Mouse (Mus musculus) heart, postnatal 36 days (tissue): Measurements from ENCODE around the gene Ipmk. TPM values are rescaled to one million over a fixed set of nuclear protein-coding genes. Genes with fewer than 3 reads are reported as not detected.

Experiments
- DNase-seq, 2 experiments: peaks; one replicate each; pipeline ENCODE4 v3.0.0; 2021 to 2022
- intact Hi-C: fragments of 180-260 bp; cut with DNase I; formaldehyde crosslinking; loops from one replicate; pipeline ENCODE4 v1.15.1; 2025
- total RNA-seq, 2 experiments: library from RNA; stranded (reverse); gene quantifications; 2 replicates each; pipeline ENCODE4 v1.2.3; 2021

Gene Ipmk
- total RNA-seq, 2 experiments from 2014 or later = 14.3 to 15.5 TPM

DNA sequence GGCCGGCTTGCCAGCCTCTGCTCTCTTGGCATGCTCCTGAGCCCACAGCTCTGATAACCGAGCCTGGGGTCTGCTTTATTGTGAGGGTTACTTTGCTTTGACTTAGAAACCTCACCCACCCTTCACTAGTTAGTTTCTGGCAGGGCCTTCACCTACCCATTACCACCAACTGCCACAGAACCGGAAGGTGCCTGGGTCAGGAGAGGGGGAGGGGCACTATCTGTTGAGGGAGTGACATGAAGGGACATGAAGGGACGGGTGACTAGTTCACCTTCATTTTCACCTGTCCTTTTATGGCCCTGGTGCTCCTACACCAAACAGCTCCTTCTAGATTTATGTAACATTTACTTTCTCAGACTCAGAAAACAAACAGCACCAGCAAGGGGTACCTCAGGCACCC, 8.1 kb upstream of the Ipmk start:
- DNase-seq = no peak

DNA sequence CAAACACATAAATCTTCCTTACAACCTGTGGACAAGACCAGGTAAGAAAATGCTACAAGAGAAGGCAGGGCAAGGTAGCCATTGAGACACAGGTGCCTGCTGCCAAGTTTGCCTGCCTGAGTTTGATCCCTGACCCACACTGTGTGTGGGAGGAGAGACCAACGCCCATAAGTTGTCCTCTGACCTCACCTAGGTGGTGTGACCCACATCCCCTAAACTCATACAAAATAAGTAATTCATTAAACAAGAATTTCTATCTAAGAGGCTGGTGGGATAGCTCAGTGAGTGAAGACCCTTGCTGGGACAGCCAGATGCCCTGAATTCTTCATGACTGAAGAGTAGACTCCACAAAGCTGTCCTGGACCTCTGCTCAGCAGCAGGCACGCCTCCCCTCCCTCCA, 7.4 kb upstream of the Ipmk start:
- DNase-seq = no peak
- intact Hi-C loops = no loop called here

More for the DNA sequence above, 8.1 kb upstream of the Ipmk start:
- intact Hi-C loops = no loop called here

DNA sequence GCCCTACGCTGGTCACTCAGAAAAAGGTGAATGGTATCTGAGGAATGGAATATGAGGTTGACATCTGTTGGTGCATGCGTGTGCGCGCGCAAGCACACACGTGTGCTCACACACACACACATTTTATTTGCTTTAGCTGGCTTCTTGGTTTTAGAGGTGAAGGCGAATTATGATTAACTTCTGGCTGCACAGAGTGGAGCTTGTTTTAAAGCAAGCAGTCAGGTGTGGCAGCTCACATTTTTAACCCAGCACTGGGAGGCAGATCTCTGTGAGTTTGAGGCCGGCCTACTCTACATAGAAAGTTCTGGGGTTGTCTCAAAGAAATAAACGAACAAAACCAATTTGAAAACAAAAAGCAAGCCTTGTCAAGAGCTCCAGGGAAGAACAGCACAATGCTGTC, 6.3 kb upstream of the Ipmk start:
- intact Hi-C loops = no loop called here

DNA sequence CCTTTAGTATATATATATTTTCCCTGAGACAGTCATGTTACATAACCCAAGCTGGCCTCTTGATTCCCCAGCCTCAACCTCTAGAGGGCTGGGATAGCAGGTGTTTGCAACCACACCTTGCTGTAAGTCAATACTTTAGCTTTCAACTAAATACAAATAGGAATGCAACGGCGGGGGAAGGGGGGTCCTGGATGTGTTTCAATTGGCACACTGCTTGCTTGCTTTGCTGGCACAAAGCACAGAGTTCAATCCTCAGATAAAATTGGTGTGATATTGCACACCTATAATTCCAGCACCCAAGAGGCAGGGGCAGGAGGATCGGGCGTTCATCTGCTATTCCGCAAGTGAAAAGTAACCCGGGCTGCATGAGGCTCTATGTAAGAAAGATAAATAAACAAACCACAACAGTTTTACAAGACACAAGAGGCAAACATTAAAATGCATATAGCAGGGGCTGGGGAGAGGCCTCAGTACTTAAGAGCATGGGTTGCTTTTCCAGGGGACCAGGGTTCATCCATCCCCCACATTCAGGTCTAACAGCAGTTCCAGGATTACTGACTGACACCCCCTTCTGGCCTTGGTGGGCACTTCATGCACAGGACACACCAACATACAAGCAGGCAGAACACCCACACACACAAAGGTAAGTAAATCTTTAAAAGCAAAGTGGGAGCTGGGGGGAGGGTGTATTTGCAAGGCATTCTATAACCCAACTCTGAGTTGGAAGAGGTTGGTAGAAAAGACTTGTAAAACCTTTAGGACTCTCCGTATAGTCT, 5.3 kb upstream of the Ipmk start:
- no peak for DNase-seq
- intact Hi-C loops = no loop called here

More for the DNA sequence above, 6.3 kb upstream of the Ipmk start:
- DNase-seq = no peak

DNA sequence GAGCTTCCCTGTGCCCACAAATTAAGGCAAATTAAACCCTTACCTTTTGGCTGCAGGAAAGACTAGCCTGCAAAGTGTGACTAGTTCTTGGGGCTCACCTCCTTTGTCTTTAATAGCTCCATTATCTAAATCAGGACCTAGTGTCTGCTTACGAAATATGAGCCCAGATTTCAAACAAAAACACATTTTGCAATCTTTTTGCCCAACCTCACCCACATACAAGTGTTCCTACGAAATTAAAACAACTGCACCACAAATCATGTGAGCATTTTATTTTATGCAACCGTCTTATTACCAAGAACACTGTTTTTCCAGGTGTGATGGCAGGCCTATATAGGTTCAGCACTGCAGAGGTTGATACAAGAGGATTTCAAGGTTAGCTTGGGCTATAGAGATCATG, 4.4 kb upstream of the Ipmk start:
- intact Hi-C loops = no loop called here
- no peak for DNase-seq

DNA sequence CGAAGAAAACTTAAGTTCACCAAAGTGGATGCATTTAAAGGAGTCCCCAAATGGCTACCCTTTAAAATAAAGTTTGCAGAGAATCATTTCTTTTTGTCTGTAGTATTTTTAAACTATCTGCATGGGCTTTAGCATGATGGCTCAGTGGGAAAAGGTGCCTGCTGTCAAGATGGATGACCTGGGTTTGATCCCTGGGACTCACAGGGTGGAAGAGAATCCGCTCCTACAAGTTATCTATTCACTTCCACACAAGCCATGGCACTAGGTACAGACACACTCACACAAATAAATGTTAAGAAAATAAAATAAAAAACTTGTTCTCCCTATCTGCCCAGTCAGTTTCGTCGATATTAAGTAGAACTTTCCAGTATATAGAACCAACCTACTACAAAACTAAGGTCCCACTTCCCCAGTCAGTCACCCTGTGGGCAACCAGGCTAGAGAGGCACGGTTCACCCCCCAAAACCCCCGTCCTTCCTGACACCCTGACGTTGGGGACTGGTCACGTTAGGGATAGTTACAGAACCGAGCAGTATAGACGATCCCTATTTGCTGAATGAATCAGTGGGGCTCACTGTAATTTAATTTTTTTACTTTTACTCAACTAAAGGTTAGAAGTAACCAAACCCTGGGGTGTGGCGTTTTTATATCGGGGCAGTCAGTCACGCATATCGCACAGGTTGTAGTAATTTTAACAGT, 3.8 kb upstream of the Ipmk start:
- DNase-seq = no peak
- intact Hi-C loops = no loop called here

DNA sequence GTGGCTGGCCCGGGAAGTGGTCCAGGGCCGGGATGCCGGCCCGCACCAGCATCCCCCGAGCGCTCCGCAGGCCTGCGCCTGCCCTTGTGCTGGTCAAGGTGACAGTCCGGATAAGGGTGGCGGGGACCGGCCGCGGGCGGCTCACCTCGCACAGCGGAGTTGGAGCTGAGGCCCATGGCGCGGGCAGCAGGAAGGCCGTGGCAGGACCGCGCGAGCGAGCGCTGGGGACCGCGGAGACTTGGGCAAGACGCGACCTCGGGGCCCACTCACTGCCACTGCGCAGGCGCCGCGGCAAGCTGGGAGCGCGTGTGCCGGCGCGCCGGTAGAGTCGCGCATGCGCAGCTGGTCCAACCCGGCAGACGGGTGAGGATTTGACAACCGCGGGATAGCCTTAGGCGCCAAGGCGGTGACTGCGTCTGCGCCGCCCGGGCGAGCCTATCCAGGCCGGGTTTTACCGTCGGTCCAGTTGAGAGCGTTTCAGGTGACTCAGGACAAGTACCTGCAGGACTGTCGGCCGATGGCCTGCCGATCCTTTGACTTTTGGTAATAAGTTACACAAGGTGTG, 2.9 kb upstream of the Ipmk start, which contains the start of gene Cisd1:
Gene Cisd1, minus strand, starts transcription at position 376 of the 565 bp plus-strand sequence.
- intact Hi-C loops = loop anchor here (5.0 kb wide), 1 partner anchor 107 kb away; the partner anchor contains the start of gene Tfam
- peak; percentile 92 to 95 for DNase-seq

DNA sequence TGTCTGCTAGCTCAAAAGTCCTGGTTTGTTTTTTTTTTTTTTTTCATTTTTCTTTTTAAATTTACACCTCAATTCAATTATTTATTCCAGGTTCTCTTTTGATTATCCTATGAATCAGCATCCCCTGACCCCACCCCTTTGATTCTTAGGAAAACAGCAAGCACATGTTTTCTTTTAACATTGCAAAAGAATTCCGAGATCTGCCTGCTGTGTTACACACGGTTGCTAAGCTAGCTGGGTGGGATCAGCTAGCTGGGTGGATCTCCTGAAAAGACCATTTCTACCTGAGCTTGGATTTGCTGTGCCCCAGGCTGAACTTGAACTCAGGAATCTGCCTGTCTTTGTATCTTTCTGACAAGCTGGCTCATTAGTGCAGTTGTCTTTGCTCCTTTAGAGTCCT, 1.5 kb upstream of the Ipmk start:
- DNase-seq = no peak
- intact Hi-C loops = loop anchor here (5.0 kb wide), 1 partner anchor 109 kb away; the partner anchor contains the start of gene Tfam

DNA sequence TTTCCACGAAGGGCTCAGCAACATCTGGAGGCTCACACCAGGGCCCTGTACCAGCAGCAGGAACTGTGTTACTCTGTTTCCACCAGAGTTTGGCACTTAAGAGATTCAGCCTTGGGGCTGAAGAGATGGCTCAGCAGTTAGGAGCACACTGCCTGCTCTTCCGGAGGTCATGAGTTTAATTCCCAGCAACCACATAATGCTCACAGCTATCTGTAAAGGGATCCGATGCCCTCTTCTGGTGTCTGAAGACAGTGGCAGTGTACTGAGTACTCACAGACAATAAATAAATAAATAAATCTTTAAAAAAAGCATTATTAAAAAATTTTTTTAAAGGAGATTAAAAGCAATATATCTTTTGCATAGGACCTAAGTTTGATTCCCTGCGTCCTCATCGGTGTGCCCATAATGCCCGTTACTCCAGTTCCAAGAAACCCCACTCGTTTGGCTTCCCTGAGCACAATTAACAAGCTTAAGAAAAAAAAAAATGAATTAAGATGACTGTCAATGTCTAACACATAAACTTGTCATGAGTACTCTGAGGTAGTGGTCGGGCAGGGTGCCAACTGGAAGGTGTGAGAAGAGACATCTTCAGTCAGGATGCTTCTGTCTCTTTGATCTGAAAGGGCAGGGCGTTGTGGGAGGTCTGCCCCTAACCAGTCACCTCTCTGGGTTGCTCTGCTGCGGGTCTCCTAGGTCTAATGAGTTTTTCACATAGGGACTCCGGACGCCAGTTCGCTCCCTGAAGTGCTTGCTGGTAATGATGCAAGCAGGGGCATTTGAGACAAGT, 648 bp upstream of the Ipmk start:
- intact Hi-C loops = loop anchor here (5.0 kb wide), 1 partner anchor 110 kb away; the partner anchor contains the start of gene Tfam
- no peak for DNase-seq

DNA sequence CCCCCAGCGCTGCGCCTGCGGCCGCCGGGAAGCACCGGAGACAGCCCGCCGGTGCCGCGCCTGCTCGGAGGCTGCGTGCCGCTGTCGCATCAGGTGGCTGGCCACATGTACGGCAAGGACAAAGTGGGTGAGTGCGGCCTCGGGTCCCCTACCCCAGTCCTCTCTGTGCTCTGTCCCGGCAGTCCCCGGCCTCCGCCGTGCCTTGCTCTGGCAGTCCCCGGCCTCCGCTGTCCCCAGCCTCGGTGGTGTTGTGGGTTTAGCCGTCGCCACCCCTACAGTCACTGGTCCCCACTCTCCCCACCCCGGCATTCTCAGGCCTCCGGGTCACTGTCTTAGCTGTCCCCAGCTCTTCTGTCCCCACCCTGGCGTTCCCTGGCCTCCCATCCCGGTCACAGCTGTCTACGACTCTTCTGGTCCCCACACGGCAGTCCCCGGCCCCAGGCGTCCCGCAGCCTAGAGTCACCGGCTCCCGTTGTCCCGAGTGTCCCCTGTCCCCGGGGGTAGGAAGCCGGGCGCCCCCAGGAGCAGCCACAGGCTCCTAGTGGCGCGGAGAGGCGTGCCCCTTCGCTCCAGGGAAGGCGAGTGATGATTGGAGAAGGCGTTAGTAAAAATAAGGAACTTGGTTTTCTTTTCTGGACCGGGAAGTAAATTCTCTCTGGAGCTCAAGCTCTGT, 537 bp downstream of the Ipmk start:
- peak; percentile 57 to 73 for DNase-seq

DNA sequence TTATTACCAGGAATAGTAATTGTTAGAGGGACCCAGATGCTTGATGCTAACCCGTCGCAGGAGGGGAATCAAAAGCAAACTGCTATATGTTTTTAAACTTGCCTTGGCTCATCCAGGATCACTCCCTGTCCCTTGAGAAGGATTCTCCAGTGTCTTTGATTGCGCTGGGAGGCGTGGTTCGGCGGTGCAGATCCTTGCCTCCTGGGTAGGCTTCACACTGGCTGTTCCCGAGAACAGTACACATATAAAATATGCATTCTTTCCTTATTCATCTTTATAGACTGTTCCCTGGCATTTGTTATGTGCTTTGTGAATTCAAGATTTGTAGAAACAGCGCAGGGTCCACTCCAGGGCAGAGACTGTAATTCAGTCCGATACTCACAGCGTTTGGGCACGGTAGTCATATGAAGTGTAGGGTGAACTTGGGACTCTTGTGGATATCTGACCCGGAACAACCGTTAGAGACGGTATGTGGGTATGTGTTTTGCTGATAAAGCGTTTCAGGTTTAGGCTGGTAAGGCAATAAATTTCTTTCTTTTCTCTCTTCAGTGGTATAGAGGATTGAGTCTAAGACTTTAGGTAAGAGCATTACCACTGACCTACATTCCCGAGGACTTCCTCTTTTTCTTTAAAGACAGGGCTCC, 1.2 kb downstream of the Ipmk start:
- intact Hi-C loops = loop anchor here (5.0 kb wide), 1 partner anchor 111 kb away; the partner anchor contains the start of gene Tfam
- DNase-seq = no peak

More for the DNA sequence above, 537 bp downstream of the Ipmk start:
- intact Hi-C loops = loop anchor here (5.0 kb wide), 1 partner anchor 111 kb away; the partner anchor contains the start of gene Tfam

DNA sequence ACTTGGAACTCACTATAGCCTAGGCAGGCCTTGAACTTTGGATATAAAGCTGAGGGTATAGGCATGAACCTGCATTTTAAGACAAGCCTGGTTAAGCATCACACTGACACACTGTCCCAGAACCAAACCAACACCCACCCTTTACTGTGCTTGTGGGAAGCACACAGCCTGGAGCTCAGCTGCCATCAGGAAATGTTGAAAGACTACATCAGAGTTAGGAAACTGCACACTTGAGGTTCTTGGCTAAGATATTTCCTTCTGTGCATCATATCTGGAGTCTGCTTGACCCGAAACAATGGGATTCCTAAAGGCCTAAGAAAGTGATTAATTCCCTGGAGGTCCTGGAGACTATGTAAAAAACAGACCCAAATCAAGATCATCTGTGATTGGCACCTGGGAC, 1.7 kb downstream of the Ipmk start:
- intact Hi-C loops = loop anchor here (5.0 kb wide), 1 partner anchor 112 kb away; the partner anchor contains the start of gene Tfam
- peak in 1 of 2 experiments; percentile 15 for DNase-seq

DNA sequence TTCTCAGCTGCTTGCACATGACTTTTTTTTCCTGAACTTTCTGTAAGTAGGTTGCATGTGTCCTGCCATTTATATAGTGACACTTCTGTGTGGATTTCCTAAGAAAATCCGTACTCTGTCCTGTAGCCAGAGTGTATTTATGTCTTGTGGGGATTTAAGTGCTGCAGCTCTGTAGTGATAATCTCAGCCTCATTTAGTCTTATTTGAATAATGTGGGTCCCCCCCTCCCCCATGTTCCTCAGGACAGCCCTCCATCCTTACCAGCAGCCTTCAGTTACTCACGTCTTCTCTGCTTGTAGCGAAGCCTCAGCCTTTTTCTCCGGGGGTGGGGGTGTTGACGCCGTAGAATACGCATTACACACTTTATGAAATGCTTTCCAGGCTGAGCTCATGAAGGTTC, 3.7 kb downstream of the Ipmk start:
- DNase-seq = no peak
- intact Hi-C loops = no loop called here

DNA sequence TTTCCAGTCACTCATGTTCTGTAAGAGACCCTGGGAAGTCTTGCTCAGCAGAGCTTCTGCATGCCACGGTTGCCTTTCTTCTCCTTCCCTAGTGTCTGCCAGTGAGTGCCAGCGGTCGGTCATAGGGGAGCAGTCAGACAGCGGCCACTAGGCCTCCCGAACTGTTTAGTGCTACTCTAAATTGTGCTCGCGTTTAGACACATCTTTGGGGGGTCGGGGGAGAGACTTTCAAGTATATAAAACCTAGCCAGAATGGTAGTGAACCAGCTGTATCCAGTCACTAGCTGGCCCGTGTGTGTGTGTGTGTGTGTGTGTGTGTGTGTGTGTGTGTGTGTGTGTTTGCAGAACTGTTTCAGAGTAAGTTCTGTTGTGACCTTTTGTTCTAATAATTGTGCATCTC, 6.3 kb downstream of the Ipmk start:
- DNase-seq = no peak
- intact Hi-C loops = no loop called here

DNA sequence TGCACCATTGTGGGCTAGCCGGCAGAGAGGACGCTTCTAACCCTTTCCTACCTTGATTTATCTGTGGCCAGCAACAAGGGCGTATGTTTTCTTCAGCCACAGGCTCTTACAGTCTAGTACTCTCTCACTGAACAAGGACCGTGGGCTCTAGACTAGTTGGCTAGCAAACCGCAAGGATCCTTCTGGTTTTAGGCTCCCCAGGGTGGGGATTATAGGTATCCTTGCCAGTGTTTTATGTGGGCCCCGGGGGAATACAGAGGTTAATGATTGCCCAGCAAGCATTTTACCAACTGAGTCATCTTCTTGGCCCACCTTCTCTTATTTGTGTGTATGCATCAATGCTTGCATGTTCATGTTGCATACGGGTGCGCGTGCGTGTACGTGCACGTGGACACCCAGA, 7.4 kb downstream of the Ipmk start:
- no peak for DNase-seq
- intact Hi-C loops = no loop called here

DNA sequence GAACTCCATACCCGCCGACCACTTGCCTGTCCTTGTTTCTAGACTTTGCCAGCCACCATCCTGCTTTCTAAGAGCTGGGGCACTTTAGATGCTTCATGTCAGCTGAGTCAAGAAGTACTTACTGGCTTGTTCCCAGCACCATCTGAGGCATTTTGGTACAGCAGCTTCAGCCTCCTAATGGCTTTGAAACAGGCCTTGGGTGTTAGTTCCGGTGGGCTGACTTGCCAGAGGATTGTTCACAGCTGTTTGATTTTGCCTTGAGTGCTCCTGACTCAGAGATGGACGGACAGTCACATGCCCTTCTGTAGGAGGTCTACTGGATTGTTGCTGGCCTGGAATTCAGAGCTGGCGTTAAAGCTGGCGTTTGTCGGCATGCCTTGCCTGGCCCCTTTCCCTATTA, 13.5 kb downstream of the Ipmk start:
- DNase-seq = no peak
- intact Hi-C loops = no loop called here

DNA sequence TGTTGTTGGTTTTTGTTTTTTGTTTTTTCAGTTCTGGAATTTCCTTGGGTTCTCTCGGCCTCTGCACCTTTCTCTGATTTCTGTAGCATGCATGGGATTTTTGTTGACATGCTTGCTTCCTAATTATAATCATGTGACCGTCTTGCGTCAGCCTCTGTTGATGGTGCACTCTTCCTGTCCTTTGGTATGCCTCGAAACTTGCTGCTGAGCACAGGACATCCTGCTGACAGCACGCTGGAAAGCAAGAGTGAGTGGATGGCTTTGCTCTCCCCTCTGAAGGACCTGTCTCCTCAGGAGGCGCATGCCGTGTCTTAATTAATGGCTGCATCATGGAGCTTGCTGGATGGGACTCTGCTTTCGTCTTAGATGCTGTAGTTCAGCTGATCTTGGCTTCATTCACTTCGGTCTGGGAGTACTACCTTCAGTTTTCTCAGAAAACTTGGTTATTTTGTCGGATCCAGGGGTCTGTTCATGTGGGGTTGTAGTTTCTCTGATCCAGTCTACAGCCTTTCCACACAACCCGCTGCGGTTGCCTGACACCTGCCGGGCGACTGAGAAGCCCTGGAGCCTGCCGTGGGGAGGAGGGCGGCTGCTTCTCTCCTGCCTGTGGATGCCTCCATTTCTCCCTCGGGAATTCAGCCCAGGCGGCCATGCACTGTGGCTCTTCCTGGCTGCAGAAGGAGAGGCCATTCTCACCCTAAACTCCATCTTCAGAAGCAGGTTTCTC, 14.4 kb downstream of the Ipmk start:
- intact Hi-C loops = no loop called here
- DNase-seq = peak; percentile 26 to 37

DNA sequence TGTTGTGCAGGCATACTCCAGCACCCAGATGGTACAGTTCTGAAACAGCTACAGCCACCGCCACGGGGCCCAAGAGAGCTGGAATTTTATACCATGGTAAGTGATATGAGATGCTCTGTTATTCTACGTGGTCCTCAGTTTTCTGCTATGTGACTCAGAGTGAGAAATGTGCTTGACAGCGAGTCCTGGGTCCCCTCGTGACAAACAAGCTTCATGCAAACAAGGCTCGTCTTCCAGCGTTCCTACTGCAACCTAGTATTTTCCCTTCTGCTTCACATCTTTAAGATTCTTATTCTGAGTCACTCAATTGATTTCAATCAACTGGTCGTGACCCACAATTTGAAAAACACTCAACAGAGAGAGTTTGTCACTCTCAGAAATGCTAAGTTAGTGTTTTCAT, 15.9 kb downstream of the Ipmk start:
- DNase-seq = no peak
- intact Hi-C loops = no loop called here

DNA sequence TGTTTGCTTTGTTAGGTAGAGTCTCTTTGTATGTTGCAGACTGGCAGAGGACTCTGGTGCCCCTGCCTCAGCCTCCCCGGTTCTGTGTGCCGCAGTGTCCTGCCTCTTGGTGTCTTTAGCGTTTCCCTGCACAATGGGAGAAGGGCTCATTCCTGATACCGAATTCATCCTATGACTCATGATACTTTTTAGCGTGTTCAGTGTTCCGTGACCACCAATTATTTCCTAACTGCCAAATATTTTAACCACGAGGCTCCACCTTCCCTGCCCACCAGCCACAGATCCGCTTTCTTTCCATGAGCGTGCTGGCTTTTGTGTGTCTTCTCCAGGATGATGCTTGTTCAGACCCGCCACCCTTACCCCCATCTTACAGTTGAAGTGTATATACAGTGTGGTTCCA, 16.3 kb downstream of the Ipmk start:
- no peak for DNase-seq
- intact Hi-C loops = no loop called here
